Comparison of ENCODE assay signal across 8 mouse cellular contexts in the genomic region with DNA sequence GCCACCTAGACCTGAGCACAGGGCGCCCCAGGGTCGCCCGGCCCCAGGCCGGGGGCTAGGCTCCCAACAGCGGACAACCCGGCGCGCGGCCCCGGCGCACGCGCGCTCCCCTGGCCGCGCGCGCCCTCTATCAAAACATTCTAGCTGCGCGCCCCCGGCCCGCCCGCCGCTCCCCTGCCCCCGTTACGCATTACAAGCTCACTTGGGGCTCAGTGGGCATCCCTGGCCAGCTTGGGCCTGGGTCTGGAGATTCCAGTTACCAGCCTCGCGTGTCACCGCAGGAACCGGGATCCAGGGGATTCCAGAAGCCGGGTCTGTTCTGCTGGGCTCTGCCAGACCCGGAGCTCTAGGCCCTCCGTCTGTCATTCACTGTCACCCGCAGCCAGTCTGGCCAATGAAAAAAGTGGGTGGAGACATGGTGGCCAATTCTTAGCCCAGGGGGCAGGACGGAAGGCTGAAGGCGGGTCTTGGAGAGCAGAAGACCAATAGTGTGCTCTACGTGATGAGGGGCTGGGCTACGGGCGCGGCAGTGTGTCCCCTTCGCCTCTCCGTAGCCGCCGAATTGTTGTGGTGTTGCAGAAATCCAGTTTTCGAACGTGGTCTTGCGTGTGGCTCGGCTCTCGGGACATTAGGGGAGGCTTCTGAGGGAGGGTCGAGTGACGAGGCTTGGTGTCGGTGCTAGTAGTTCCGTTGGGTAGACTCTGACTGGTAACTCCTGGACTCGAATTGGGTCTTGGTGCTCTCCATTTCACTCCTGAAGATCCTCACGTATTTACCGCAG. TPM values are rescaled to one million over a fixed set of nuclear protein-coding genes. Genes with fewer than 3 reads are reported as not detected.
DNase-seq lines count a peak whose midpoint lies in the region; ATAC-seq lines count a peak whose summit lies in the region.

TSS of gene Ankzf1 (plus strand) at position 530 of the 781 bp plus-strand sequence.
TSS of gene Atg9a (minus strand) at position 575 of the 781 bp plus-strand sequence.

- no peaks in the 10 kb centered on the region for H3K9me3 ChIP-seq in hindbrain, embryonic 14.5 days (ENCODE audit: control insufficient read depth, low read length)

- peak; percentile 99 for ATAC-seq in hindbrain, embryonic 14.5 days (ENCODE audit: low FRiP score)

- peak within 1 kb of the TSS; percentile 99 for H3K4me2 ChIP-seq in hindbrain, embryonic 14.5 days (replicated peaks)

- under 1% methylated on average over 54 of the region's 56 CpGs for WGBS in hindbrain, embryonic 14.5 days

- H3K27ac ChIP-seq in hindbrain, embryonic 14.5 days, result peak within 1 kb of the TSS; percentile 96

- peak; percentile 99 for DNase-seq in R1 (ENCODE audit: low read depth, low spot score)
- DNase-seq in cerebellum, postnatal 25 days, result peak; percentile 93 to 94
- DNase-seq in frontal cortex, postnatal 25 days (ENCODE audit: low spot score in 2 of 2), result peak; percentile 82 to 92
- peak; percentile 93 for DNase-seq in hindbrain, embryonic 14.5 days (ENCODE audit: low spot score)
- peak; percentile 95 to 97 for DNase-seq in layer of hippocampus, postnatal 36 days
- peak; percentile 99 for DNase-seq in lung, postnatal 36 days
- DNase-seq in retina, postnatal 1 day, result peak; percentile 99
- peak; percentile 86 to 96 for DNase-seq in urinary bladder, adult 18-20 months (ENCODE audit: low spot score in 2 of 2)

- H3K4me1 ChIP-seq in hindbrain, embryonic 14.5 days (replicated peaks; ENCODE audit: control insufficient read depth, insufficient read depth, low read length), result peaks cover 26% of the 10 kb centered on the region

- no peaks in the 10 kb centered on the region for H3K27me3 ChIP-seq in hindbrain, embryonic 14.5 days (ENCODE audit: control insufficient read depth, insufficient read depth, low read length)

- H3K4me3 ChIP-seq in hindbrain, embryonic 14.5 days (replicated peaks; ENCODE audit: low read length), result peak within 1 kb of the TSS; percentile 78

- peak within 1 kb of the TSS; percentile 89 for H3K9ac ChIP-seq in hindbrain, embryonic 14.5 days

- peaks cover 49% of the 10 kb centered on the region for H3K36me3 ChIP-seq in hindbrain, embryonic 14.5 days (replicated peaks; ENCODE audit: control insufficient read depth, insufficient read depth)

RNA-seq across cellular contexts. Expression of gene Ankzf1, which starts in this region (rescaled TPM):
- 16.7 and 18.4 TPM in 2 replicates for polyA plus RNA-seq in hindbrain, embryonic 14.5 days (2014; fragmentation: Nextera tagmentation; extraction: Ambion mirVana)
- total RNA-seq in layer of hippocampus, postnatal 36 days (2021), result 10 to 100 TPM; 25.4 to 28.1 TPM

RNA-seq across cellular contexts. Expression of gene Atg9a, which starts in this region (rescaled TPM):
- polyA plus RNA-seq in hindbrain, embryonic 14.5 days (2014; fragmentation: Nextera tagmentation; extraction: Ambion mirVana), result 53.6 and 59.5 TPM in 2 replicates
- total RNA-seq in layer of hippocampus, postnatal 36 days (2021), result 100 to 1,000 TPM; 113 to 114 TPM

Comparison
In these comparisons a context has a peak if more than half of its experiments do, and no peak if none do; other contexts are left out.
1. Peak in every context shown above with its lines: DNase-seq, ATAC-seq, H3K4me3 ChIP-seq and H3K27ac ChIP-seq.